Mouse (Mus musculus): ENCODE measurements around the gene Rnase9. TPM values are rescaled to one million over a fixed set of nuclear protein-coding genes. Genes with fewer than 3 reads are reported as not detected.
A peak's percentile ranks its signal among the peaks of the same experiment; 100 is the strongest.

The Rnase9 gene
- polyA plus RNA-seq, 1 experiment from 2014 or later, result not detected

GRCm38 (mm10) chr14:51079180-51079579, 37.5 kb upstream of the Rnase9 start:
- H3K4me1 ChIP-seq (ENCODE audit: insufficient read depth, low read depth, low read length), result no peaks in the 10 kb centered on the region; the same call in 1 of the 2 replicates
- H3K9ac ChIP-seq (replicated peaks; ENCODE audit: low read depth), result no peak overlapping the region
- H3K36me3 ChIP-seq (ENCODE audit: insufficient read depth, low read length), result no peaks in the 10 kb centered on the region
- TF ChIP-seq EP300 (IDR thresholded peaks at IDR 0.05) (no peak), CTCF (IDR thresholded peaks at IDR 0.05) (no peak)
- H3K27ac ChIP-seq (ENCODE audit: low read length), result no peak overlapping the region
- H3K4me3 ChIP-seq (ENCODE audit: low read depth, low read length), result no peak overlapping the region
- no peaks in the 10 kb centered on the region for H3K9me3 ChIP-seq (ENCODE audit: low read length)
- DNase-seq (ENCODE audit: low spot score) (no peak), ATAC-seq (no peak)
- no peak overlapping the region for H3K4me2 ChIP-seq (replicated peaks; ENCODE audit: low read depth, low read length)
- 83% methylated on average over 1 of the region's 1 CpGs for WGBS
- H3K27me3 ChIP-seq (replicated peaks; ENCODE audit: insufficient read depth, low read length), result no peaks in the 10 kb centered on the region

- no peaks in the 10 kb centered on the region for H3K9me3 ChIP-seq (ENCODE audit: low read length)
- 83% methylated on average over 3 of the region's 3 CpGs for WGBS
- no peak within 1 kb of the TSS for H3K27ac ChIP-seq (ENCODE audit: low read length)
- ATAC-seq (no peak), DNase-seq (ENCODE audit: low spot score) (no peak)
- TF ChIP-seq CTCF (IDR thresholded peaks at IDR 0.05) (no peak), EP300 (IDR thresholded peaks at IDR 0.05) (no peak)
- no peaks in the 10 kb centered on the region for H3K36me3 ChIP-seq (ENCODE audit: insufficient read depth, low read length)
- no peak within 1 kb of the TSS for H3K9ac ChIP-seq (replicated peaks; ENCODE audit: low read depth)
- no peak within 1 kb of the TSS for H3K4me2 ChIP-seq (replicated peaks; ENCODE audit: low read depth, low read length)
- H3K27me3 ChIP-seq (replicated peaks; ENCODE audit: insufficient read depth, low read length), result no peaks in the 10 kb centered on the region
- H3K4me1 ChIP-seq (ENCODE audit: insufficient read depth, low read depth, low read length), result no peaks in the 10 kb centered on the region
- no peak within 1 kb of the TSS for H3K4me3 ChIP-seq (ENCODE audit: low read depth, low read length)
Measured at GRCm38 (mm10) chr14:51074335-51074734, 32.7 kb upstream of the Rnase9 start, which contains the start of gene Olfr750. Gene Olfr750 (minus strand): TSS chr14:51074435.

GRCm38 (mm10) chr14:51069617-51070016, 27.9 kb upstream of the Rnase9 start:
- H3K36me3 ChIP-seq (ENCODE audit: insufficient read depth, low read length), result no peaks in the 10 kb centered on the region
- no peaks in the 10 kb centered on the region for H3K27me3 ChIP-seq (replicated peaks; ENCODE audit: insufficient read depth, low read length)
- ATAC-seq (no peak), DNase-seq (ENCODE audit: low spot score) (peak; percentile 68)
- no peak overlapping the region for H3K9ac ChIP-seq (replicated peaks; ENCODE audit: low read depth)
- H3K27ac ChIP-seq (ENCODE audit: low read length), result no peak overlapping the region
- no peak overlapping the region for H3K4me2 ChIP-seq (replicated peaks; ENCODE audit: low read depth, low read length)
- no peaks in the 10 kb centered on the region for H3K4me1 ChIP-seq (ENCODE audit: insufficient read depth, low read depth, low read length)
- TF ChIP-seq CTCF (IDR thresholded peaks at IDR 0.05), result peak; percentile 56
- no peak for TF ChIP-seq EP300 (IDR thresholded peaks at IDR 0.05)
- 87% methylated on average over 2 of the region's 2 CpGs for WGBS
- H3K9me3 ChIP-seq (ENCODE audit: low read length), result no peaks in the 10 kb centered on the region
- no peak overlapping the region for H3K4me3 ChIP-seq (ENCODE audit: low read depth, low read length)

- ATAC-seq (no peak), DNase-seq (ENCODE audit: low spot score) (no peak)
- no peak overlapping the region for H3K4me3 ChIP-seq (ENCODE audit: low read depth, low read length)
- no peak overlapping the region for H3K4me2 ChIP-seq (replicated peaks; ENCODE audit: low read depth, low read length)
- WGBS, result 56% methylated on average over 5 of the region's 5 CpGs
- H3K36me3 ChIP-seq (ENCODE audit: insufficient read depth, low read length), result no peaks in the 10 kb centered on the region
- no peak overlapping the region for H3K9ac ChIP-seq (replicated peaks; ENCODE audit: low read depth)
- H3K4me1 ChIP-seq (ENCODE audit: insufficient read depth, low read depth, low read length), result no peaks in the 10 kb centered on the region
- H3K27me3 ChIP-seq (replicated peaks; ENCODE audit: insufficient read depth, low read length), result no peaks in the 10 kb centered on the region
- TF ChIP-seq EP300 (IDR thresholded peaks at IDR 0.05) (no peak), CTCF (IDR thresholded peaks at IDR 0.05) (no peak)
- no peaks in the 10 kb centered on the region for H3K9me3 ChIP-seq (ENCODE audit: low read length)
- no peak overlapping the region for H3K27ac ChIP-seq (ENCODE audit: low read length)
Measured at GRCm38 (mm10) chr14:51068956-51069355, 27.3 kb upstream of the Rnase9 start.

GRCm38 (mm10) chr14:51060761-51061160, 19.1 kb upstream of the Rnase9 start:
- Histone ChIP-seq H3K36me3 (ENCODE audit: insufficient read depth, low read length) (no peaks in the 10 kb centered on the region), H3K4me3 (ENCODE audit: low read depth, low read length) (no peak overlapping the region), H3K9ac (replicated peaks; ENCODE audit: low read depth) (no peak overlapping the region), H3K9me3 (ENCODE audit: low read length) (no peaks in the 10 kb centered on the region), H3K4me1 (ENCODE audit: insufficient read depth, low read depth, low read length) (peaks cover 3% of the 10 kb centered on the region; the same call in 1 of the 2 replicates), H3K27me3 (replicated peaks; ENCODE audit: insufficient read depth, low read length) (no peaks in the 10 kb centered on the region), H3K27ac (ENCODE audit: low read length) (no peak overlapping the region), H3K4me2 (replicated peaks; ENCODE audit: low read depth, low read length) (no peak overlapping the region)
- TF ChIP-seq EP300 (IDR thresholded peaks at IDR 0.05), result no peak
- no peak for TF ChIP-seq CTCF (IDR thresholded peaks at IDR 0.05)
- WGBS, result 94% methylated on average over 5 of the region's 5 CpGs
- DNase-seq (ENCODE audit: low spot score) (no peak), ATAC-seq (no peak)

- no peak within 1 kb of the TSS; the same call in 1 of the 2 replicates for H3K4me2 ChIP-seq (replicated peaks; ENCODE audit: low read depth, low read length)
- WGBS, result 30% methylated on average over 9 of the region's 9 CpGs
- no peaks in the 10 kb centered on the region for H3K9me3 ChIP-seq (ENCODE audit: low read length)
- no peak for DNase-seq (ENCODE audit: low spot score)
- H3K27ac ChIP-seq (ENCODE audit: low read length), result no peak within 1 kb of the TSS
- H3K27me3 ChIP-seq (replicated peaks; ENCODE audit: insufficient read depth, low read length), result no peaks in the 10 kb centered on the region
- no peak within 1 kb of the TSS for H3K4me3 ChIP-seq (ENCODE audit: low read depth, low read length)
- H3K4me1 ChIP-seq (ENCODE audit: insufficient read depth, low read depth, low read length), result no peaks in the 10 kb centered on the region
- H3K9ac ChIP-seq (replicated peaks; ENCODE audit: low read depth), result no peak within 1 kb of the TSS
- TF ChIP-seq EP300 (IDR thresholded peaks at IDR 0.05) (no peak), CTCF (IDR thresholded peaks at IDR 0.05) (no peak)
- ATAC-seq, result no peak
- H3K36me3 ChIP-seq (ENCODE audit: insufficient read depth, low read length), result no peaks in the 10 kb centered on the region
Measured at GRCm38 (mm10) chr14:51057401-51057831, 15.7 kb upstream of the Rnase9 start, which contains the start of gene Rnase12. Gene Rnase12 (minus strand): TSS chr14:51057661.
